Mouse (Mus musculus) adrenal gland, adult 8-10 months (tissue): ENCODE results near the gene Psmb7. TPM values are rescaled to one million over a fixed set of nuclear protein-coding genes. Genes with fewer than 3 reads are reported as not detected.

Experiments used
- DNase-seq: peaks from one replicate; pipeline ENCODE4 v3.0.0; 2022
- total RNA-seq, 4 experiments: library from RNA; stranded (reverse); gene quantifications; 2 replicates each; pipeline ENCODE4 v1.2.4; 2022

Gene Psmb7
- total RNA-seq, 4 experiments from 2014 or later: 232 to 337 (median 283) TPM

DNA sequence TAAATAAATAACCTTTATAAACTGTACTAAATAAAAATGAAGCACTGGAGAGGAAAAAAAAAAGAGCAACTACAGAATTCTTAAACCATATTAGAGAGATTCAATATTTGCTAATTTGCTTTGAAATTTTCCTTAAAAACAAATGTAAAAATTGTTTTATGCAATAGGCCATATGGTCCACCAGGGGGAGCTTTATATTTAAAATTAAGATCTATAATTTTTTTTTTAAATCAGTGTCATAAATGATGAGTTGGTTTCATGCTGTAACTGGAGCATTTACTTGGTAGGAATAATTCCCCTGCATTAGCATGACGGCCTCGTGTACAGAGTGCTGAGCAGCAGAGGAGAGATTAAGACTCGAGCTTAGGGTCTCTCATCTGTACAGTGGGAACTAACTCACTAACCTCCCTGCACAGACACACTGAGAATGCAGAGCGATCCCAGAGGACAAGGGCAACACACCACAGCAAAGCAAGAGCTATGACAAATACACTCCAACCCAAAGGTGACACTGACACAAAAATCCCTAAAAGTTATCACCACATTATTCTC lies 6.1 kb downstream of the Psmb7 start:
- no peak for DNase-seq

DNA sequence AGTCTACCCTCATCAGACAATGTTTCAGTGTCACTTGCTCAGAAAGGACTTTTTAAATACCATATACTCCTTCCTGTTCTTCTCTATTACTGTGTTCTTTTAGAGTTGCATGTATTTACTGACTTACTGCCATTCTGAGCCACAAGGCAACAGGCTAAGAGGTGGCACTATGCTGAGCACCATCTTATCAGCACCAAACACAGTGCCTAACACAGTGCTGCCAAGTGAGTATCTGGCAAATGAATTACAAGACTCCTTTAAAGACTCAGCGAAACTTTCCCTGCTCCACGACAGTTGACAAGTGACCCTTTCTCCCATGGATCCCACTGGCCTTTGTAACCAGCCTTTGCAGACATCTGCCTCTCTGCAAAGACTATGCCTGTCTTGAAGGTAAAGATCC lies 13.3 kb downstream of the Psmb7 start:
- DNase-seq: no peak

- no peak for DNase-seq
These were observed 14.4 kb downstream of the Psmb7 start for GRCm38 (mm10) chr2:38629451-38629850.

GRCm38 (mm10) chr2:38628801-38629200 lies 15.1 kb downstream of the Psmb7 start:
- no peak for DNase-seq

- DNase-seq: no peak
These were observed 19.9 kb downstream of the Psmb7 start for GRCm38 (mm10) chr2:38623821-38624590.

DNA sequence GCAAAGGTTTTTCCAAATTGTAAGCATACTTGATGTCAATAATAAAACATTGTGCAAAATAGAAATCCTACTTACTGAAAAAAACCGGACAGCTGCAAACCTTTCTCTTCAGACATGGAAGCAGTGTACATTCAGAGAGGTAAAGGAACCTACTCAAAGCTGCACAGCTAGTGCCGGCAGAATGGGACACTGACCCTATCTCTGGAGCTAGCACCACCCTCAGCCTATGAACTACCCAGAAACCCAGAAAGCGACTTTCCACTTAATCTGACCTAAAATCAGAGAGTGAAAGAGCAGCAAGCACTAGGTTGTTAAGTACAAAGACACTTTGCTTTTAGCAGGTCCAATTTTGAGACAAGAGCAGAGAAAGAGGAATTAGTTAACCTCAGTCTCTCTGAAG lies 20.5 kb downstream of the Psmb7 start:
- DNase-seq: no peak

GRCm38 (mm10) chr2:38621610-38622021 lies 22.3 kb downstream of the Psmb7 start:
- peak; percentile 87 for DNase-seq

- DNase-seq: no peak
These were observed 22.8 kb downstream of the Psmb7 start for GRCm38 (mm10) chr2:38621076-38621475.

GRCm38 (mm10) chr2:38619777-38620176 lies 24.1 kb downstream of the Psmb7 start:
- no peak for DNase-seq

DNA sequence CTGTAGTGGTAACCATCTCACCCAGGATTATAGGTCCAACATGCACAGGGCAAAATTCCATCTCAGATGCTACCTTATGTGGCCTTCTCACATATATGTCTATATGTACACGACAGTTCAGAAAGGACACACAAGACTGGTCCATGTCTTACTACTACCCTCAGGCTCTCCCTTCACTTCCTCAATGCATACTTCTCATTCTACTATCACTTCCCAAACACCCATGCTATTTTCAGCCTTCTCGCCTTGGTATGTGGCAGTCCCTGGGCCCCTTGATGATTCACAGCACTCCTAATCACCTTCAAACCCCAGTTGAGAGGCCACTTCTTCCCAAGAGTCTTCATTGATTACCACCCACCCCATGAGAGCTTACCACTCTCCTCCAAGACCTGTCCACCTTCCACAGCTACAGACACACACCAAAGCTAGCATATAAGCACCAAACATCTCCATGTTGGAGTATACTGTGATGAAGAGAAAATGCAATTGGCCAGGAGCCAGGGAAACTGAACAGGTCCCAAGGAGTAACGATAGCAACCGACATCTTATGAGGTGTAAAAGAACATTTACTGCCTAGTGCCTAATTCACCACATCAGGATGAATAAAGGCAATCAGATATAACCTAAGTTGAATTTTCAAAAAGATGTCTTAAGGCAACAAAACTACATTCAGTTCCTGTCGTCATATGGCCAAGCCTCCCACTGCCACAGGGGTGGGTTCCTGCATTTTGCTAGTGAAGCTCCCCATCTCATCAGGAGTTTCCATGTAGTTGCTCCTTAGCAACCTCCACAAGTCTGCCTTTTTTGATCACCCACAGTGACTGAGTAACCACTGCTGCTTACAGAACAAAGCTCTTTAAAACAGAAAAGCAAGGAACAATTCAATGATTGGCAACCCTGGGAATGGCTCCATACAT lies 26.7 kb downstream of the Psmb7 start:
- DNase-seq: no peak

DNA sequence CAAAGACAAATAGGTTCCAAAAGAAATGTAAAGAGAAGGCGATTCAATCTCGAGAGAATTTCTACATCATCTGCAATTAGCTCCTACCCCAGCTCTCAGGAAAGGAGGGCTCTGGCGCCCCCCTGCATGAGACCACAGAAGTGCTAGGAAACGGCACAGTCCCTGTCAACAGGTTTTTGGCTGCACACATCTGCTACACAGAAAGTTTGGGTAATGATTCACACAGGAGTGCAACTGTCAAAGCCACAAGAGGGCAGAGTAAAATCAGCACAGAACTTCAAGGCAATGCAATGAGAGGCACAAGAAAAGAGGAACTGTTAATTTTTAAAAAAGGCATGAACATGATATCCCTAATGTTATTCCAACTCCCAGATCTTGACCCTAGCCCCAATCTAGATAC lies 27.8 kb downstream of the Psmb7 start:
- no peak for DNase-seq

- no peak for DNase-seq
These were observed 29.4 kb downstream of the Psmb7 start for GRCm38 (mm10) chr2:38614437-38614836.

GRCm38 (mm10) chr2:38613576-38613975 lies 30.3 kb downstream of the Psmb7 start:
- no peak for DNase-seq

GRCm38 (mm10) chr2:38612596-38612995 lies 31.3 kb downstream of the Psmb7 start:
- no peak for DNase-seq

DNA sequence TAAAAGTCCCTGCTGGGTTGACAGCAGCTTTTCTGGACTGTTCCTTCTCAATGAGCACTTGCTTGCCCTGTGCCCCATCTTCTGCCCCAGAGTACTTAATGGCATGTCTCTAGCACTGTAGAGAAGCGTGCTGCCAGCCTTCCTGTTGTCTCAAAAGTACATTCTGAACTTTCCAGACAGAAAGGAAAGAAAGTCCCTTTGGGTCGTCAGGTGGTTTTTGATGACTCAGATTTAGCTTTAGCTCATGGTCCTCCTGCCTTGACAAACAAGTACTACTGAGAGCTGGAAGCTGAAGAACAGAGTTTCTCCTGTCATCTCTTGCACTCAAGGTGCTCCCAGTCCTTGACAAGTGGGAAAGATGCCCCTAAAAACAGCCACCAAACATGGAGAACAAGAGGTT lies 33.7 kb downstream of the Psmb7 start:
- DNase-seq: no peak

DNA sequence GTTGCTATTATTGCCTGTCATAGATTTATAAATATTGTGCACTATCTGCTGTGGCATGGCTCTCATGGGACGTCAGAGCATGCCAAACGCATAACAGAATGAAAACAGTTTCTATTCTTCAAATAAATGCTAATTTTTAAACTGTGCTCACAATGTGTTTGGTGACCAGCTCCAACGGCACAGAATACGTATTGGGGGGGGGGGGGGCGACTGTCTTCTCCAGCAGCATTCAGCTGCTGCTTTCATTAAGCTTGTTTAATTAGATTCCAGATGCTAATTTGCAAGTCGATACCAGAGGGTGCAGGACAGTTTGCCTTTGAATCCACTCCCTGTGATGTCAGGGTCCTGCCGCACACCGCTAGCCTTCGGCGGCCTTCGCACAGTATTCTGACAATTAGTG lies 34.6 kb downstream of the Psmb7 start:
- no peak for DNase-seq

DNA sequence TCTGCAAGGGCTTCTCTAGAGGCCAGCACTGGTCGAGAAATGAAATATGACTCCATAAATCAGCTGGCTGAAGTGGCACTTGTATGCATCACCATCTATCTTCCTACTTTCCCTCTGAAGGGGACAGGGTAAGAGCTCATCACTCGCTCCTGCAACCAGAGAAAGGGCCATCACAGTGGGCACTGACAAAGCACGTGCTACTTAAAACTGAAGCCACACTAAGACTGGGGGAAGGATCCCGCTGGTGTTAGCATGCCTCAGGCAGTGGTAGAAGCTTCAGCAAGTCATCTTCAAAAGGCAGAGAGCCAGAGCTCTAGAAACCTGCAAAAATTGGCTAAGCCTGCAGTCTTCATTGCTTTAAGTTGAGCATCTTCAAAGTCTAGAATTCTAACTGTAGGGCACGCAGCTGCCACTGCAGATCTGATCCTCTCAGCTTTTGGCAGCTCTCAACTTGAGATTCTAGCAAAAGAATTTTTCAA lies 35.0 kb downstream of the Psmb7 start:
- DNase-seq: no peak

DNA sequence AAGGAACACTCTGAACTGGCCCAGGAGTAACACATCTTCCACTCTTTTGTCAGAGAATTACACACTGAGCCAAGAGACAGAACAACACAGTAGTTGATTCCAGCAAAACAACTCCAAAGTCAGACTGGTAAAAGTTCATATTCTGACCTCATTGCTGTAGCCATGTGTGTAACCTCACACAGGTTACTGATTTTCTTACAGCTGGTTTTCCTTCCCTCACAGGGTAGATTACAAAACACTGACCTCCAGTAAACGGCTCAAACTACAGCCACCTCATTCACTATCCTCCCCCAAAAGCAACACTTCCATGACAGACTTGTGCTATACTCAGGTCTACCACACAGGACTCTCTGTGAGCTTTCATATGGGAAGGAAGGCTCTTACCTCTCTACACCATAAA lies 36.2 kb downstream of the Psmb7 start:
- DNase-seq: no peak

DNA sequence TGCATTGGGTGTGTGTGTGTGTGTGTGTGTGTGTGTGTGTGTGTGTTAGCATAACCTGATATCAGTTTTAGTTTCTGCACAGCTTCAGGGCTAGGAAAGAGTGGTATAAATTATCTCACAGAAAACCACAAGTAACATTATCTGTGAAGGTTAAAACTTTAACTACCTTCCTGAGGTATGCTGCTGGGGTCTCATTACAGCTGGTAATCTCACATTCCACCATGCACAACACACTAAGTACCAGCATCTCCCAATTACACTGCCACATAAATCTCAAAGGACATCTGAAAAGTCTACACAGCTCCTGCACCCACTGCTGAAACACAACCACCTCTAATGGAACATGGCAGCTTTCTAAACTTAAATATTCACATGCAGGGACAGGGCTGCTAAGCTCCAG lies 43.0 kb downstream of the Psmb7 start:
- no peak for DNase-seq

DNA sequence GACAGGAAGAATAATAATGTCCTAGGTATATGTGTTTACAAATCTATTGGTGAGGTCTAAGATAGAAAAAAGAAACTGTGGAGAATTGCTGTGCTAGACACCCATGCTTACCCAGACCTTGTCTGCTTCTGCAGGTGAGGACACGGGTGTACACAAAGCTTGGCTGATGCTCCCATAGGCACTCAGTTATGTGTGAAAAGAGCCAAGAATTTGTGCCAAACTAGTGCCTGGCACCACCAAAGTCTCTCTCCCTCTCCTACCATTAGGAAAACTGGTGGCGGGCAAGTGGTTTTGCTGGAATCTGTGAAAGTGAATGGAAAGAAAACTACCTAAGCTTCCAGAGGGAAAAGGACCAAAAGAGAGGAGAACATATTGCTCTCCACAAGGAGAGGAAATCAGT lies 45.5 kb downstream of the Psmb7 start:
- no peak for DNase-seq

- no peak for DNase-seq
These were observed 46.0 kb downstream of the Psmb7 start for GRCm38 (mm10) chr2:38597896-38598295.

- no peak for DNase-seq
These were observed 49.0 kb downstream of the Psmb7 start for GRCm38 (mm10) chr2:38594874-38595273.

DNA sequence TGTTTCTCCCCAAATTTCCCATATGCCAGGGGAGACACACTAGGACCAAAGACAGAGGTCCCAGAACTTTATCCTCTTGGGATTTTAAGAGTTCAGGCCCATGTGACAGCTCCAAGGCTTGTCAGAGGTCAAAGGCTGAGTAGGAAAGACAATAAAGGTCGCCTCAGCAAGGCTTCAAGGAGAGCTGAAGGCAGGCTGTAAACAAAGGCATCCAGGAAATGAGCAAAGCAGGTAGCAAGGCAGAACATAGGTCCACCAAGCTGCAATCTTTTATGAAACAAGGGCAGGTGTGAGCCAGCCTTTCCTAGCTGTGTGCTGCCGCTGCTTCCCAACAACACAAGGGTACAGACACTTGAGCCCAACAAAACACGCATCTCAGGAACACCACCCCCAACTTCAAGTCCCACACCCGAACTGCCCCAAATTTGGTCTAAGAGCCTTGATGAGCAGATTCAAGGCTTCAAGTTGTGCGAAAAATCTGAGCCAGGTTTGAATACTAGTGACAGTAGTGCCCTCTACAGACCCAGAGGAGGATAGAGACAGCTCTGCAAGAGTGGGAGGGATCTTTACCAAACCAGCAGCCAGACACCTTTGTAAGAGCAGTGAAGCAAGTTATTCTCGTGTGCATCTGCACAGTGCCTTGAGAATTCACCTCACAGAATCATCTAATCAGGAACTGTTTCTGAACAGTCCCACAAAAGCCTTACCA lies 52.0 kb downstream of the Psmb7 start:
- DNase-seq: no peak
